Mouse (Mus musculus): ENCODE data around the gene Egfr.
A peak's percentile ranks its signal among the peaks of the same experiment; 100 is the strongest.

Gene Egfr

DNA sequence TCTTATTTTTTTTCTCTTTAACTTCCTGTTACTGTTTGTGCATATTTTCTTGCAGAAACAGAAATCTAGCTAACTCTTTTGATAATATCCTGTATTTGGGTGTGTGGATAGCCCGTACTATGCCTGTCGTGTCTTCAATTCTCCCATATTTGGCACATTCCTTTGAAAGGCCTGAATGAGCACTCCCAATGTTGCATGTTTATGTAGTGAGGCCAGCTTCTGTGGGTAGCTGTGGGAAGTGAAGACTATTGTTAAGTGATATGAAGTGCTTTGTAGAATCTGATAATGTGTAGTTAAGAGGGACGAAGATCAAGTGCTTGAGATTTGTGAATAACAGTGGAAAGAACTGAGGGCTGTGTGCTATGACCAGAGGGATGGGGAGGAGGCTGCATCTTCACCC lies 77.5 kb downstream of the Egfr start:
- DNase-seq (ENCODE audit: low spot score in 2 of 2), result no peak

- DNase-seq (ENCODE audit: low spot score in 2 of 2), result peak in 1 of 2 experiments; percentile 49
Observed at GRCm38 (mm10) chr11:16830531-16831227, 78.7 kb downstream of the Egfr start.

- no peak for DNase-seq (ENCODE audit: low spot score in 2 of 2)
Observed at GRCm38 (mm10) chr11:16831974-16832464, 80.0 kb downstream of the Egfr start.

DNA sequence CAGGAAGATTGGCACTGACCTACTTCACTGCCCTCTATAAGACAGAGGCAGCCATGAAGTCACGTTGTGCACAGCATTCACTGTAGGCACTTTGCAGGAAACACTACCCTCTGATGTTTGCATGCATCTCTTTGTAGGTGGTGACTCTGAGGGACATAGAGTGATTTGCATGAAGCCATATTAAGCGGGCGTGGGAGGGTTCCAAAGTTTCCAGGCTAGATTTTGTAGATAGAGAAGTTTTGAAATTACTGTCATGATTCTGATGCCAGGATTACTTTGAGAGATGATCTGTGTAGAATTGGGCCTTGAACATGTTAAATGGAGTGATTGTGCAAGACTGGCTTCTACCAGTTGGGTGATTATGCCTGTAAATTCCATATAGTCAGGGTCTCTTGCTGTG lies 86.8 kb downstream of the Egfr start:
- no peak for DNase-seq (ENCODE audit: low spot score in 2 of 2)

DNA sequence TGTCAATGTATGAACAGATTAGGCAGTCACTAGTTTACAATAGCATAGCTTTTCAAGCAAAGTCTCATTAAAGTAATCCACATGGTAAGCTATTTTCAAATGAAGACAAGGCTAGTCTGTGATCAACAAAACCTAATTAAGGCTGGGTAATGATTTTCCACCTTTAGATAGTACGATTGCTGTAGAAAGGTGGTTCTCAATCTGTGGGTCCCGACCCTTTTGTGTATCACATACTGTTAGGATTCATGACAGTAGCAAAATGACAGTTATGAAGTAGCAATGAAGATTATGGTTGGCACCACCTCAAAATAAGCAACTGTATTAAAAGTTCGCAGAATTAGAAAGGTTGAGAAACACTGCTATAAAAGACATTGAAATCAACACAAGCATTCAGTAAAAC lies 90.9 kb downstream of the Egfr start:
- no peak for DNase-seq (ENCODE audit: low spot score in 2 of 2)

- DNase-seq (ENCODE audit: low spot score in 2 of 2), result no peak
Observed at GRCm38 (mm10) chr11:16843889-16844568, 92.0 kb downstream of the Egfr start.

- DNase-seq (ENCODE audit: low spot score in 2 of 2), result peak in 1 of 2 experiments; percentile 10
Observed at GRCm38 (mm10) chr11:16848881-16849280, 96.9 kb downstream of the Egfr start.

GRCm38 (mm10) chr11:16851361-16851760 lies 99.4 kb downstream of the Egfr start:
- no peak for DNase-seq (ENCODE audit: low spot score in 2 of 2)

DNA sequence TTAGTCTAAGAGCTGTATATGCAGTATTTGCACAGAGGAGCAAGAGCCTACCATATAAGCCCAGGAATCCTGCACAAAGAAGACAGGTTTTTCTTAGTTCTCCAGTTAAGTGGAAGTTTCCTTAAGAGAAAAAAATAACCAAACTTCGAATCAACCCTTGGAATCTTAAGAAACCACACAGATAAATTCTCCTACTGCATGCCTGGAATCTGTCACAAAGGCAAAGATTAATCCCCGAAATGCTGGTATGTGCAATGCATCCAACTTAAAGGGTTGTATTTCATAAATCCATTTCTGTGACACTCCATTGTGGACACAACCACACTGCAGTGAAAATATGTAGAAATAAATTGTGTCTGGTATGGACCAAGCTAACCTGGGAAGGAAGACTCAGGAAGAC lies 102.1 kb downstream of the Egfr start:
- DNase-seq (ENCODE audit: low spot score in 2 of 2), result no peak

DNA sequence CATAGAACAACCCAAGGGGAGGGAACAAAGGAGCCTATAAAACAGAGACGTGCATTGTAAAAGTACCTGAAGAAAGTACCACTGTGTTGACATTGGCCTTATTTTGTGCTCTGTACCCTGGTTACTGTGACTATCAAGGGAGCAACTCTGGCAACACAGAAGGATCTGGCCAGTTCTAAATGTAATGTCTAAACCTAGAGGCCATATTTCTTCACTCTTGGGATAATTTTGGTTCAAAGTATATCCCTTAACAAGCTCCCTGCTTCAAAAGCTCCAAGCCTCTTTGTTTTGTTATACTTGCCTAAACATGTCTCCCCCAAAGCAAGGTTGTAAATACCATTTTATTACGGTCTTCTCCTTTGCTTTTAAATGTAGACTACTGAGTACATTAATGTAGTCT lies 105.3 kb downstream of the Egfr start:
- DNase-seq (ENCODE audit: low spot score in 2 of 2), result no peak

DNA sequence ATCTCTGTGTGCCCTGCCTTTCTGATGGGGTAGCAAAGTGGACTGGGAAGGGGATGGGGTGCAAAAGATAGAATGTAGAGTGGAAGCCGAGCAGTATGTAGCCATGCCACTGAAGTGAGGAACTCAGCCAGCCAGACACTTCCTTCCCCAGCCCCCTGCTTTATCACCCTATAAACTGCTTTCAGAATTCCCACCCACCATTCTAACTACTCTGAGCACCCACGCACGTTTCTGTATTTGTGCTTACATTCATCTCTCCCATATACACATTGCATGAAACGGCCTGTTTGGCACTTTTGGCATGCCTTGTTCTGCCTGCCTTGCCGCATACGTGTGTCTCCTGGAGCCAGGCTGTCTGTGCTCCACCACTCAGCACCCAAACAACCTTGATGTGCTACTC lies 109.0 kb downstream of the Egfr start:
- DNase-seq (ENCODE audit: low spot score in 2 of 2), result no peak

DNA sequence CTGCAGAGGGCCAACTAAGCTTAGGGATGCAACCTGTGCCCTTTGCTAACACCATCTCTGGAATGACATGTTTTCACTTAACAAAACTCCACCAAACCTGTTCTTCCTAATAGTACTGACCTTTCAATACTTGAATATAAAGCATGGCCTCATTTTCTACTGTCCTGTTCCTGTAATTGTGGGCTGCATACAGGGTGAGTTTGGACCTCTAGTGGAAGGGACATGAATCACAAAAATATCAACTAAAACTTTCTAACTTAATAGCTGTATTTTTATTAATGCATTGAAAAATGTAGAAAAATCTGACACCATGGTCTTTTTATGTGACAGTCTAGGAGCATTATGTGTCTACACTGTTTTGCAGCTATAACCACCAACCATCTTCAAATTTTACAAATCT lies 111.5 kb downstream of the Egfr start:
- no peak for DNase-seq (ENCODE audit: low spot score in 2 of 2)

GRCm38 (mm10) chr11:16864980-16865561 lies 113.1 kb downstream of the Egfr start:
- DNase-seq (ENCODE audit: low spot score in 2 of 2), result peak in 1 of 2 experiments; percentile 26

DNA sequence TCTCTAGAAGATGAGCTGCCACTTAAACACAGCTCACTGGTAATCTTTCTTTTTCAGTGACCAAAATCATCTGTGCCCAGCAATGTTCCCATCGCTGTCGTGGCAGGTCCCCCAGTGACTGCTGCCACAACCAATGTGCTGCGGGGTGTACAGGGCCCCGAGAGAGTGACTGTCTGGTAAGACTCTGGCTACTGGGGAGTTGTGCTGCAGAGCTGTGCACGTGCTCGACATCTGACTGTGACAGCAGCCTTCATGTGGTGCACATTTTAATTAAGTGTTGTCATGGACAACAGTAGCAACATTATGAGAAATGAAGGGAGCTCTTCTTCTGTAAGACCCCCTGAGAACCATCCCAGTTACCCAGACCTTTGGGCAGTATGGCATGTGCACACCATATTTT lies 116.0 kb downstream of the Egfr start:
- no peak for DNase-seq (ENCODE audit: low spot score in 2 of 2)

DNA sequence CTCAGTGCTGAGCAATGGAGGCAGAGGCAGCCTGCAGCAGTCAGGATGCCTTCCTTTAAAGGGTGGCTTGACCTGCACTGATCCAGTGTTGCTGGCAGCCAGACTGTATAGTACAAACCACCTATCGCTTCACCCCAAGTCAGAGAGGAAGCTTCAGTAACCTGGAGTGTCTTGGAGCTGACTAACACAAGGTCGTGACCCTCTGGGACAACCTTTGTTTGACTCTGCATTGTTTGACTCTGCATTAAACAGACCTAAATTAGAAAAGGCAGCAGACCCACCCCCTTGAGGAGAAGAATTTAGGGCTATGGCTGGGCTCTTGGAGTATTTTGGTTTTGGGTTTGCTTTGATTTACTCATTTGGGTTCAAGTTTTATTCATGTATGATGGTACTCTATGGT lies 117.5 kb downstream of the Egfr start:
- no peak for DNase-seq (ENCODE audit: low spot score in 2 of 2)

DNA sequence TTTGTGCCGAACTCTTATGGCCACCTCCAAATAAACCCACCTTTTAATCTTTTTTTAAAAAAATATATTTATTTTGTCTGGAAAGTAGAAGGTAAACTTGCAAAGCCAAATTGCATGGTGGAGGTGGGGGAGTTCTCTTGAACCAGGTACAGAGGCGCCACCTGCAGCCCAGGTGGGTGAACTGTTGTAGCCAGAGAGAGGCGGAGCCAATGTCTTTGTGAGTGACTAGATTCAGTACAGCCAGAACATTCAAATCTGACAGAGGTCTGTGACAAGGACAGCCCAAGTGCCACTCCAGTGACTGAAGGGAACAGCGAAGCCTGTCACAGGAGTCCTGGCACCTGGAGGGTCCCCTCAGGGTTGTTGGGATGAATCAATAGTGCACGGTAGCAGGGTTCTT lies 119.1 kb downstream of the Egfr start:
- DNase-seq (ENCODE audit: low spot score in 2 of 2), result peak; percentile 30 to 66

- DNase-seq (ENCODE audit: low spot score in 2 of 2), result no peak
Observed at GRCm38 (mm10) chr11:16877676-16878378, 125.8 kb downstream of the Egfr start.

DNA sequence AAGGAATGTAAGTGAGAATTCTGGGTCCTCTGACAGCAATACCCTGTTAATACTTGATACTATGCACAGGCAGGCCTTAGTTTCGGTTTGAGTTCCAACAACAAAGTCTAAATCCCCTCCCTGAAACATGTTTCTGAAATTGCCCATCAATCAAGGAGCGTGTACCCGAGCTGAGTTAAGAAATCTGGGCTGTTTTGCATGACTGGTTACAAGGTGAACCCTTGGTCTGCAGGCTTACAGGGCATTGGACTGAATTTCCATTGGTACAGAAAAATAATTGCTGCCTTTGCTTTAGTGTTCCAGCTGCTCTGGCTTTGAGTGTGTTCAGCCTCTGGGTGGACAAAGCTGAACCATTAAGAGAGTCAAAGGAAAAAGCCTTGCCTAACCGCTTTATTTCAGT lies 129.9 kb downstream of the Egfr start:
- no peak for DNase-seq (ENCODE audit: low spot score in 2 of 2)

GRCm38 (mm10) chr11:16886152-16886551 lies 134.1 kb downstream of the Egfr start:
- no peak for DNase-seq (ENCODE audit: low spot score in 2 of 2)

- DNase-seq (ENCODE audit: low spot score in 2 of 2), result no peak
Observed at GRCm38 (mm10) chr11:16888086-16888485, 136.1 kb downstream of the Egfr start.

- no peak for DNase-seq (ENCODE audit: low spot score in 2 of 2)
Observed at GRCm38 (mm10) chr11:16895441-16896356, 143.7 kb downstream of the Egfr start.
